In the genomic region with DNA sequence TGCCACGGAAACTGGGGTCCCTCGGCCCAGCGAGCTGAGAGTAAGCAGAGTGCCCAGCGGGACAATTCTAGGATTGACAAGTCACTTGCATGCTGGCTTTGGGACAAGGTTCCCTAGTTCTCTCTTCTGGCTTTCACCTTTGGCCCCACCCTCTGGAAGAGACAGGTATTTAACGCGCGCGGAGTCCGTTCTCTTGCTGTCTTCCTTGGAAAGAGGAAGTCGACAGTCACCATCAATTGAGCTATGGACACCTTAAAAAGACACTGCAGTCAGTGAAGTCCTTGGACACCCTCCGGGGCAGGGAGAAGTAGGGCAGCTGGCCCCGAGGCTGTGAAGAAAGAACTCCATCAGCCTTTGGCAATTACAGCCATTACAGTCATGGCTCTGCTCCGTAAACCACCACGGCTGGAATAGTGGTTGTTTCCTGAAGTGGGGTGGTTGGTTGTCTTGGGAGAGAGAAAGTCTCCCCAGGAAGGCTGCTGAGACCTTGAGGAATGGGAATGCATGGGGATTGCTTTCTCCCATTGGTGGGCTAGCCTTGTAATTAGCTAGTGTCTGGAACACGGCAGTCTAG, we compare ENCODE assay signal across 8 mouse cellular contexts. TPM values are rescaled to one million over a fixed set of nuclear protein-coding genes. Genes with fewer than 3 reads are reported as not detected.
A peak's percentile ranks its signal among the peaks of the same experiment; 100 is the strongest.
DNase-seq lines count a peak whose midpoint lies in the region; ATAC-seq and TF ChIP-seq lines count a peak whose summit lies in the region.

No protein-coding gene starts in this region.

- peaks cover 12% of the 10 kb centered on the region for H3K27me3 ChIP-seq in hindbrain, embryonic 12.5 days
- H3K27me3 ChIP-seq in liver, postnatal 0 days (ENCODE audit: insufficient read depth, low read length) = no peaks in the 10 kb centered on the region
- no peaks in the 10 kb centered on the region for H3K27me3 ChIP-seq in splenic B cell, adult 2 months (ENCODE audit: control insufficient read depth, insufficient read depth, low read length, poor library complexity, severe bottlenecking)

- peak overlapping the region; percentile 50 for H3K9ac ChIP-seq in hindbrain, embryonic 12.5 days
- peak overlapping the region; percentile 65 for H3K9ac ChIP-seq in liver, postnatal 0 days (replicated peaks)

- peaks cover 34% of the 10 kb centered on the region for H3K4me1 ChIP-seq in hindbrain, embryonic 12.5 days
- H3K4me1 ChIP-seq in liver, postnatal 0 days (ENCODE audit: insufficient read depth) = peaks cover 46% of the 10 kb centered on the region

- H3K27ac ChIP-seq in hindbrain, embryonic 12.5 days = no peak overlapping the region
- H3K27ac ChIP-seq in liver, postnatal 0 days (ENCODE audit: low read depth) = peak overlapping the region; percentile 64

- H3K4me2 ChIP-seq in hindbrain, embryonic 12.5 days (replicated peaks) = peak overlapping the region; percentile 70
- H3K4me2 ChIP-seq in liver, postnatal 0 days (ENCODE audit: low read depth, low read length) = peak overlapping the region; percentile 79

- TF ChIP-seq EP300 in liver, postnatal 0 days (IDR thresholded peaks at IDR 0.05; ENCODE audit: low read depth) = no peak

- H3K9me3 ChIP-seq in hindbrain, embryonic 12.5 days (replicated peaks) = no peaks in the 10 kb centered on the region
- no peaks in the 10 kb centered on the region for H3K9me3 ChIP-seq in liver, postnatal 0 days (ENCODE audit: low read length)

- H3K4me3 ChIP-seq in hindbrain, embryonic 12.5 days = peak overlapping the region; percentile 36
- H3K4me3 ChIP-seq in liver, postnatal 0 days (ENCODE audit: low read depth, low read length) = peak overlapping the region; percentile 56

- TF ChIP-seq CTCF in liver, postnatal 0 days (IDR thresholded peaks at IDR 0.05; ENCODE audit: low read depth) = peak; percentile 13; the same call in 1 of the 2 replicates

- no peak for ATAC-seq in hindbrain, embryonic 12.5 days (ENCODE audit: low FRiP score)
- ATAC-seq in liver, postnatal 0 days = no peak

- DNase-seq in thymus, postnatal 4 days = peak; percentile 16
- DNase-seq in thymus, adult 18-20 months = no peak
- no peak for DNase-seq in liver, postnatal 0 days
- DNase-seq in splenic B cell, adult 2 months (ENCODE audit: low read depth, low spot score) = peak; percentile 13
- no peak for DNase-seq in spleen, adult 18-20 months
- no peak for DNase-seq in adrenal gland, postnatal 10 days
- no peak for DNase-seq in gastrocnemius, postnatal 4 days (ENCODE audit: low spot score in 2 of 2)

- 24% methylated on average over 15 of the region's 15 CpGs for WGBS in hindbrain, embryonic 12.5 days
- 14% methylated on average over 15 of the region's 15 CpGs for WGBS in liver, postnatal 0 days (ENCODE audit: insufficient replicate concordance)

- no peaks in the 10 kb centered on the region for H3K36me3 ChIP-seq in hindbrain, embryonic 12.5 days
- no peaks in the 10 kb centered on the region for H3K36me3 ChIP-seq in liver, postnatal 0 days (replicated peaks; ENCODE audit: insufficient read depth, low read length)
- H3K36me3 ChIP-seq in splenic B cell, adult 2 months (ENCODE audit: control insufficient read depth, insufficient read depth, low read length, poor library complexity, severe bottlenecking) = no peaks in the 10 kb centered on the region

RNA-seq across cellular contexts. Expression of gene Tlr5, which starts 0.5 kb away (rescaled TPM):
- 0.23 and 0.56 TPM in 2 replicates for polyA plus RNA-seq in hindbrain, embryonic 12.5 days (2016; fragmentation: Nextera tagmentation; extraction: Ambion mirVana)
- polyA plus RNA-seq in liver, postnatal 0 days (2015; fragmentation: Nextera tagmentation; extraction: Ambion mirVana) = 1.2 TPM in 2 replicates
- 1 to 10 TPM; 1.6 to 2.4 TPM for total RNA-seq in adrenal gland, postnatal 10 days (2021)
- 1 to 10 TPM; 2.6 to 3.2 TPM for total RNA-seq in gastrocnemius, postnatal 4 days (2021)

Comparison
In these comparisons a context has a peak if more than half of its experiments do, and no peak if none do; other contexts are left out.
1. DNase-seq: peak in thymus, postnatal 4 days (single experiment) and splenic B cell, adult 2 months (single experiment); none in thymus, adult 18-20 months (0 of 2), liver, postnatal 0 days (single experiment), spleen, adult 18-20 months (0 of 2), adrenal gland, postnatal 10 days (single experiment) and gastrocnemius, postnatal 4 days (0 of 2).